8 mouse cellular contexts compared by ENCODE assay signal in genomic region chr4:102570766-102571411, GRCm38 (mm10).
DNase-seq lines count a peak whose midpoint lies in the region; ATAC-seq and TF ChIP-seq lines count a peak whose summit lies in the region.

No protein-coding gene starts in this region.

- peak overlapping the region; percentile 56 for H3K4me2 ChIP-seq in lung, postnatal 0 days (replicated peaks; ENCODE audit: low read depth, low read length)
- peak overlapping the region; percentile 89 for H3K4me2 ChIP-seq in intestine, embryonic 15.5 days (replicated peaks)
- peak overlapping the region; percentile 84 for H3K4me2 ChIP-seq in midbrain, embryonic 11.5 days

- peak; percentile 44 for DNase-seq in lung, postnatal 0 days (ENCODE audit: low spot score)
- DNase-seq in lung, postnatal 25 days (ENCODE audit: low spot score), result no peak
- no peak for DNase-seq in embryonic facial prominence, embryonic 10.5 days (ENCODE audit: low spot score)
- DNase-seq in midbrain, embryonic 11.5 days (ENCODE audit: low spot score, missing footprints), result peak; percentile 96
- DNase-seq in layer of hippocampus, adult 8-10 months (ENCODE audit: low spot score in 2 of 2), result no peak
- DNase-seq in left cerebral cortex, adult 8-10 months (ENCODE audit: low spot score in 2 of 2), result no peak
- DNase-seq in lung, postnatal 4 days, result no peak

- peaks cover 15% of the 10 kb centered on the region for H3K4me1 ChIP-seq in lung, postnatal 0 days (ENCODE audit: insufficient read depth, low read depth, low read length)
- H3K4me1 ChIP-seq in embryonic facial prominence, embryonic 10.5 days, result peaks cover 68% of the 10 kb centered on the region
- peaks cover 16% of the 10 kb centered on the region for H3K4me1 ChIP-seq in intestine, embryonic 15.5 days (replicated peaks)
- H3K4me1 ChIP-seq in midbrain, embryonic 11.5 days (ENCODE audit: control insufficient read depth, insufficient read depth, low read length), result peaks cover 13% of the 10 kb centered on the region

- TF ChIP-seq EP300 in lung, postnatal 0 days (IDR thresholded peaks at IDR 0.05), result no peak

- peak overlapping the region; percentile 66 for H3K9ac ChIP-seq in lung, postnatal 0 days (replicated peaks; ENCODE audit: low read depth)
- H3K9ac ChIP-seq in intestine, embryonic 15.5 days, result peak overlapping the region; percentile 56
- H3K9ac ChIP-seq in midbrain, embryonic 11.5 days (ENCODE audit: low read length), result peak overlapping the region; percentile 57

- no peaks in the 10 kb centered on the region for H3K9me3 ChIP-seq in lung, postnatal 0 days (ENCODE audit: low read length)
- H3K9me3 ChIP-seq in embryonic facial prominence, embryonic 10.5 days, result no peaks in the 10 kb centered on the region
- H3K9me3 ChIP-seq in intestine, embryonic 15.5 days, result no peaks in the 10 kb centered on the region
- H3K9me3 ChIP-seq in midbrain, embryonic 11.5 days (ENCODE audit: control insufficient read depth, low read length), result no peaks in the 10 kb centered on the region

- H3K27ac ChIP-seq in lung, postnatal 0 days (ENCODE audit: low read length), result peak overlapping the region; percentile 80
- peak overlapping the region; percentile 88 for H3K27ac ChIP-seq in embryonic facial prominence, embryonic 10.5 days (replicated peaks)
- peak overlapping the region; percentile 89 for H3K27ac ChIP-seq in intestine, embryonic 15.5 days
- no peak overlapping the region for H3K27ac ChIP-seq in midbrain, embryonic 11.5 days (ENCODE audit: low read depth, low read length)

- H3K27me3 ChIP-seq in lung, postnatal 0 days (replicated peaks; ENCODE audit: insufficient read depth, low read length), result no peaks in the 10 kb centered on the region
- peaks cover 21% of the 10 kb centered on the region for H3K27me3 ChIP-seq in embryonic facial prominence, embryonic 10.5 days (replicated peaks; ENCODE audit: low read depth, poor library complexity, severe bottlenecking)
- no peaks in the 10 kb centered on the region for H3K27me3 ChIP-seq in intestine, embryonic 15.5 days (replicated peaks)
- no peaks in the 10 kb centered on the region for H3K27me3 ChIP-seq in midbrain, embryonic 11.5 days (ENCODE audit: control insufficient read depth, insufficient read depth, low read length)

- peak overlapping the region; percentile 47 for H3K4me3 ChIP-seq in lung, postnatal 0 days (ENCODE audit: low read depth, low read length)
- peak overlapping the region; percentile 71 for H3K4me3 ChIP-seq in embryonic facial prominence, embryonic 10.5 days
- peak overlapping the region; percentile 52 for H3K4me3 ChIP-seq in intestine, embryonic 15.5 days (replicated peaks)
- peak overlapping the region; percentile 43 for H3K4me3 ChIP-seq in midbrain, embryonic 11.5 days (ENCODE audit: low read depth, low read length)

- no peak; the same call in 1 of the 2 replicates for ATAC-seq in lung, postnatal 0 days
- ATAC-seq in intestine, embryonic 15.5 days, result peak; percentile 54
- ATAC-seq in midbrain, embryonic 11.5 days (ENCODE audit: low FRiP score), result no peak

- H3K36me3 ChIP-seq in lung, postnatal 0 days (ENCODE audit: insufficient read depth, low read length), result no peaks in the 10 kb centered on the region
- no peaks in the 10 kb centered on the region; the same call in 1 of the 2 replicates for H3K36me3 ChIP-seq in embryonic facial prominence, embryonic 10.5 days (replicated peaks)
- no peaks in the 10 kb centered on the region for H3K36me3 ChIP-seq in intestine, embryonic 15.5 days
- H3K36me3 ChIP-seq in midbrain, embryonic 11.5 days (ENCODE audit: control insufficient read depth, insufficient read depth, low read length), result no peaks in the 10 kb centered on the region

- WGBS in lung, postnatal 0 days, result 2% methylated on average over 20 of the region's 20 CpGs
- 4% methylated on average over 20 of the region's 20 CpGs for WGBS in embryonic facial prominence, embryonic 10.5 days
- WGBS in intestine, embryonic 15.5 days, result 2% methylated on average over 20 of the region's 20 CpGs
- WGBS in midbrain, embryonic 11.5 days, result 5% methylated on average over 20 of the region's 20 CpGs

- no peak for TF ChIP-seq CTCF in lung, postnatal 0 days (IDR thresholded peaks at IDR 0.05)

Comparison
In these comparisons a context has a peak if more than half of its experiments do, and no peak if none do; other contexts are left out.
1. DNase-seq: peak in lung, postnatal 0 days (single experiment) and midbrain, embryonic 11.5 days (single experiment); none in lung, postnatal 25 days (single experiment), embryonic facial prominence, embryonic 10.5 days (single experiment), layer of hippocampus, adult 8-10 months (0 of 2), left cerebral cortex, adult 8-10 months (0 of 2) and lung, postnatal 4 days (0 of 2).
2. Peak in every context shown above with its lines, with median percentiles within 50 percentile points of each other: H3K4me2 ChIP-seq, H3K4me3 ChIP-seq and H3K9ac ChIP-seq.